Mouse (Mus musculus) midbrain, embryonic 12.5 days (tissue): ENCODE measurements around the gene Serpinb7. TPM values are rescaled to one million over a fixed set of nuclear protein-coding genes. Genes with fewer than 3 reads are reported as not detected.

ENCODE experiments used
- ATAC-seq: fragments of 200-750 bp; cut with Nextera tagmentation; 2 replicates; pipeline ENCODE4 v1.8.0; 2017; ENCODE audit warnings: low read depth, moderate TSS enrichment, moderate library complexity; ENCODE audit not compliant: low FRiP score
- H3K27ac ChIP-seq: fragments of 300-500 bp; sonication (generic); replicated peaks from 2 replicates; pipeline ENCODE4 v1.5.1; 2016; ENCODE audit warnings: mild to moderate bottlenecking
- H3K27me3 ChIP-seq: fragments of 300-500 bp; sonication (generic); 2 replicates; pipeline ENCODE4 v1.6.1; 2016; ENCODE audit warnings: mild to moderate bottlenecking
- H3K36me3 ChIP-seq: fragments of 300-500 bp; sonication (generic); 2 replicates; pipeline ENCODE4 v1.6.1; 2016
- H3K4me1 ChIP-seq: fragments of 300-500 bp; sonication (generic); 2 replicates; pipeline ENCODE4 v1.6.1; 2016
- H3K4me2 ChIP-seq: fragments of 300-500 bp; sonication (generic); replicated peaks from 2 replicates; pipeline ENCODE4 v1.6.1; 2016; ENCODE audit warnings: mild to moderate bottlenecking, moderate library complexity
- H3K4me3 ChIP-seq: fragments of 300-500 bp; sonication (generic); 2 replicates; pipeline ENCODE4 v1.5.1; 2016; ENCODE audit warnings: mild to moderate bottlenecking
- H3K9ac ChIP-seq: fragments of 300-500 bp; sonication (generic); replicated peaks from 2 replicates; pipeline ENCODE4 v1.6.1; 2016; ENCODE audit warnings: mild to moderate bottlenecking, moderate library complexity
- H3K9me3 ChIP-seq: fragments of 300-500 bp; sonication (generic); 2 replicates; pipeline ENCODE4 v1.6.1; 2016; ENCODE audit warnings: mild to moderate bottlenecking
- WGBS: fragments of 180-500 bp; shearing (Covaris S2); methylation state at CpG from one replicate; pipeline ENCODE4 v1.1.7; 2016; 5-methylcytosine and 5-hydroxymethylcytosine counted together
- polyA plus RNA-seq: library from polyadenylated mRNA; unstranded; fragments of >200 nt; fragmentation: Nextera tagmentation; extraction: Ambion mirVana; gene quantifications from 2 replicates; pipeline ENCODE4 v1.2.1, GENCODE M21; 2016

Serpinb7 gene
- polyA plus RNA-seq = not detected in 2 replicates

GRCm38 (mm10) chr1:107399355-107399754, at the start of gene Serpinb7:
TSS of gene Serpinb7 (plus strand) at chr1:107399655.
- ATAC-seq = no peak
- no peaks in the 10 kb centered on the region for H3K27me3 ChIP-seq
- no peak within 1 kb of the TSS for H3K9ac ChIP-seq
- H3K27ac ChIP-seq = no peak within 1 kb of the TSS
- no peaks in the 10 kb centered on the region for H3K9me3 ChIP-seq
- H3K36me3 ChIP-seq = no peaks in the 10 kb centered on the region
- H3K4me2 ChIP-seq = no peak within 1 kb of the TSS
- no peaks in the 10 kb centered on the region for H3K4me1 ChIP-seq
- WGBS = 89% methylated on average over 3 of the region's 3 CpGs
- H3K4me3 ChIP-seq = no peak within 1 kb of the TSS

DNA sequence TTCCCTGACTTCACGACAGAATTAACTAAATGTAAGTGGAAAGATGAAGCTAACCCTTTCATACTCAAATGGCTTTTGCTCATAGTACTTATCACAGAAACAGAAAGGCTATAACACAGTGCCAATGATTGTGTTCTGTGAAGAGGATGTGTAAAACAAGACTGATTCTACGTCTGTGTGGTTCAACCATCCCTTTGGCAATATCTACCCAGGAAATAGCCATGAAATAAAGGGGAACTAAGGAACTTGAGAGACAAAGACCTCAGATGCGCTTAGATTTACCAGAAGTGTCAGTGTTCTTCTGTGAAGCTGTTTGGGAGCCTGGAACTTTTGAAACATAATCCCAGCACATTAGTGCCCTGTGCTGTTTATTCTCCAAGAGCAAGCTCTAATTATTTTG, 49.1 kb upstream of the Serpinb7 start:
- ATAC-seq = no peak
- 61% methylated on average over 3 of the region's 3 CpGs for WGBS

DNA sequence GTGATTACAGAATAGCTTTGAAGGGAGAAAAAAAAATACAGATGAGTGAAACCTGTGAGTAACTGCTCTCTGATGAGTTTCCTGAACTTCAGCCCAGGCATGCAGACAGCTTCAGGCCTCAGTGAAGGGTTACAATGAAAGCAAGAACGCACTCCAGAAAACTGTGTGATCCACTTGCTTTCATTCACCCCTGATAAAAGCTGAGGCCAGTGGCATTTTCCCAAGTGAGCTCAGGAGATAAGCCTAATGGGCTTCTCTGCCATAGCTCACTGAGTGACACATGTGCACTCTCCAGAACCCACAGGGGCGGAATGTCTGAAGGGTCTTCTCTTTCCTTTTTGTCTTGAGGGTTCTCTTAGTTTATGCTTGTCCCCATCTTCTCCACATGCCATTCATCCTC, 48.3 kb upstream of the Serpinb7 start:
- Histone ChIP-seq H3K27me3 (no peaks in the 10 kb centered on the region), H3K4me1 (no peaks in the 10 kb centered on the region), H3K9me3 (no peaks in the 10 kb centered on the region), H3K4me2 (no peak overlapping the region), H3K27ac (no peak overlapping the region), H3K36me3 (no peaks in the 10 kb centered on the region), H3K9ac (no peak overlapping the region), H3K4me3 (no peak overlapping the region)
- 61% methylated on average over 2 of the region's 2 CpGs for WGBS
- no peak for ATAC-seq

More for the DNA sequence above, 49.1 kb upstream of the Serpinb7 start:
- Histone ChIP-seq H3K4me2 (no peak overlapping the region), H3K4me3 (no peak overlapping the region), H3K9me3 (no peaks in the 10 kb centered on the region), H3K36me3 (no peaks in the 10 kb centered on the region), H3K9ac (no peak overlapping the region), H3K27me3 (no peaks in the 10 kb centered on the region), H3K4me1 (no peaks in the 10 kb centered on the region), H3K27ac (no peak overlapping the region)

- Histone ChIP-seq H3K4me3 (no peak overlapping the region), H3K9me3 (no peaks in the 10 kb centered on the region), H3K27ac (no peak overlapping the region), H3K4me2 (no peak overlapping the region), H3K27me3 (no peaks in the 10 kb centered on the region), H3K36me3 (no peaks in the 10 kb centered on the region), H3K9ac (no peak overlapping the region), H3K4me1 (no peaks in the 10 kb centered on the region)
- WGBS = 42% methylated on average over 3 of the region's 3 CpGs
- ATAC-seq = no peak
Measured at GRCm38 (mm10) chr1:107353046-107353445, 46.4 kb upstream of the Serpinb7 start.

DNA sequence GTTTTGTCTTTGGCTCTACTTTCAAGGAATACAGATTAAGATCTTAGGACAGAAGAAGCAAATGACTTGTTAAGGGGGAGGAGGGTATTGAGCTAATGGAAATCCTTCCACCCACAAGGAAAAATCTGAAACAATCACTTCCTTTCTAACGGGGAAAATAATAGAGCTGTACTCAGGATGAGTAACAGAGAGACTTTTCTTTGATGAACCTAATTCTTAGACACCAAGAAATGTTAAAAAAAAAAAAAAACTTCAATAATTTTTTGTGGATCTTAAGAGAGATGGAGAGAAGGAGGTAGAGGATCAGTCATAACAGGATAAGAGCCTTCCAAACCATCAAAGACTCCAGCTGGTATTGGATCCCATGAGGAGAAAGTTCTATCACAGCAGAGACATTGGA, 38.6 kb upstream of the Serpinb7 start, which contains the start of gene Serpinb11:
Serpinb11 (plus strand) TSS at position 301 of the 400 bp plus-strand sequence.
- Histone ChIP-seq H3K36me3 (no peaks in the 10 kb centered on the region), H3K27me3 (no peaks in the 10 kb centered on the region), H3K4me2 (no peak within 1 kb of the TSS), H3K27ac (no peak within 1 kb of the TSS), H3K4me3 (no peak within 1 kb of the TSS), H3K9ac (no peak within 1 kb of the TSS), H3K9me3 (no peaks in the 10 kb centered on the region), H3K4me1 (no peaks in the 10 kb centered on the region)
- ATAC-seq = no peak
- WGBS = 48% methylated on average over 1 of the region's 1 CpGs

GRCm38 (mm10) chr1:107365973-107366372, 33.5 kb upstream of the Serpinb7 start:
- H3K4me1 ChIP-seq = no peaks in the 10 kb centered on the region
- no peak overlapping the region for H3K9ac ChIP-seq
- 54% methylated on average over 7 of the region's 7 CpGs for WGBS
- no peaks in the 10 kb centered on the region for H3K9me3 ChIP-seq
- H3K27me3 ChIP-seq = no peaks in the 10 kb centered on the region
- H3K4me3 ChIP-seq = no peak overlapping the region
- no peak overlapping the region for H3K4me2 ChIP-seq
- no peak for ATAC-seq
- H3K27ac ChIP-seq = no peak overlapping the region
- H3K36me3 ChIP-seq = no peaks in the 10 kb centered on the region

GRCm38 (mm10) chr1:107368944-107369343, 30.5 kb upstream of the Serpinb7 start:
- no peak overlapping the region for H3K9ac ChIP-seq
- no peak for ATAC-seq
- 89% methylated on average over 2 of the region's 2 CpGs for WGBS

DNA sequence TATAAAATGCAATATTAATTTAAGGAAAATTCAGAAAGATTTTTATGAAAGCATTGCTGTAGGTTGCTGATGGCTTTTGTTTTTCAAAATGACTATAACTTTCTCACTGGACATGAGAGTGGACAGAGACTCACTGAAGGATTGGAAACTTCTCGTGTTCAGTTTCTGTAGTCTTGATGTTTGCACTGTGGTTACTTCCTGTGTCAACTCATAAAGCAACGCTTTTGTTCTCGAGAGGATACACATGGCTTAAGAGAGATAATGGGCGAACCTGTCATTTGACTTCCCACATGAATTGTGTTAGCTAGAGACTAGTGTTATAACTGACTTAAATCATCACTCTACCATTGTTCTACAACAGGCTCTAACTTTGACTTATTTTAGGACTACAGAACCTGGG, 22.5 kb upstream of the Serpinb7 start:
- Histone ChIP-seq H3K4me3 (no peak overlapping the region), H3K36me3 (no peaks in the 10 kb centered on the region), H3K27ac (no peak overlapping the region), H3K27me3 (no peaks in the 10 kb centered on the region), H3K9ac (no peak overlapping the region), H3K4me1 (no peaks in the 10 kb centered on the region), H3K4me2 (no peak overlapping the region), H3K9me3 (no peaks in the 10 kb centered on the region)
- WGBS = 81% methylated on average over 4 of the region's 4 CpGs
- ATAC-seq = no peak

More at GRCm38 (mm10) chr1:107368944-107369343, 30.5 kb upstream of the Serpinb7 start:
- Histone ChIP-seq H3K4me3 (no peak overlapping the region), H3K4me2 (no peak overlapping the region), H3K36me3 (no peaks in the 10 kb centered on the region), H3K4me1 (no peaks in the 10 kb centered on the region), H3K9me3 (no peaks in the 10 kb centered on the region), H3K27me3 (no peaks in the 10 kb centered on the region), H3K27ac (no peak overlapping the region)

GRCm38 (mm10) chr1:107378368-107378767, 21.1 kb upstream of the Serpinb7 start:
- no peak overlapping the region for H3K27ac ChIP-seq
- no peak for ATAC-seq
- H3K27me3 ChIP-seq = no peaks in the 10 kb centered on the region
- no peak overlapping the region for H3K9ac ChIP-seq
- no peaks in the 10 kb centered on the region for H3K4me1 ChIP-seq
- no peaks in the 10 kb centered on the region for H3K36me3 ChIP-seq
- H3K9me3 ChIP-seq = no peaks in the 10 kb centered on the region
- no peak overlapping the region for H3K4me3 ChIP-seq
- H3K4me2 ChIP-seq = no peak overlapping the region

DNA sequence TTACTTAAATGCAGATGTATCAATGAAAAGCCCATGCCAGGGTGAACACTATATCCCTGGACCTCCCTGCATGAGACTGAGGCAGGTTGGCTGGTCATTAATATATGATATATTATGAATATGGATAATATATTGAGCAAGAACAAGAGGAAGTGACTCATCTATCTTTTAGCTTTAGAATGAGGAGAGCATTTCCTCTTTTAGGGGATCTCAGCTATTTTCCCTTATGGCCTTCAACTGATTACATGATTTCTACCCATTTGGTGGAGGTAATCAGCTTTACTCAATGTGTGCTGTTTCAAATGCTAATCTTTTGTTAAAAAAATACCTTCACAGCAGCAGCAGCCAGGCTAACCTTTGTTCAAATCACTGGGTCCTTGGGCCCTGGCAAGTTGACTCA, 18.0 kb upstream of the Serpinb7 start:
- Histone ChIP-seq H3K4me3 (no peak overlapping the region), H3K36me3 (no peaks in the 10 kb centered on the region), H3K9me3 (no peaks in the 10 kb centered on the region), H3K27me3 (no peaks in the 10 kb centered on the region), H3K4me2 (no peak overlapping the region), H3K27ac (no peak overlapping the region), H3K4me1 (no peaks in the 10 kb centered on the region), H3K9ac (no peak overlapping the region)
- ATAC-seq = no peak

- 88% methylated on average over 1 of the region's 1 CpGs for WGBS
- no peak overlapping the region for H3K4me3 ChIP-seq
- H3K4me2 ChIP-seq = no peak overlapping the region
- H3K27ac ChIP-seq = no peak overlapping the region
- no peaks in the 10 kb centered on the region for H3K27me3 ChIP-seq
- no peaks in the 10 kb centered on the region for H3K36me3 ChIP-seq
- no peak for ATAC-seq
- no peaks in the 10 kb centered on the region for H3K9me3 ChIP-seq
- H3K4me1 ChIP-seq = no peaks in the 10 kb centered on the region
- no peak overlapping the region for H3K9ac ChIP-seq
Measured at GRCm38 (mm10) chr1:107382404-107382803, 17.1 kb upstream of the Serpinb7 start.

DNA sequence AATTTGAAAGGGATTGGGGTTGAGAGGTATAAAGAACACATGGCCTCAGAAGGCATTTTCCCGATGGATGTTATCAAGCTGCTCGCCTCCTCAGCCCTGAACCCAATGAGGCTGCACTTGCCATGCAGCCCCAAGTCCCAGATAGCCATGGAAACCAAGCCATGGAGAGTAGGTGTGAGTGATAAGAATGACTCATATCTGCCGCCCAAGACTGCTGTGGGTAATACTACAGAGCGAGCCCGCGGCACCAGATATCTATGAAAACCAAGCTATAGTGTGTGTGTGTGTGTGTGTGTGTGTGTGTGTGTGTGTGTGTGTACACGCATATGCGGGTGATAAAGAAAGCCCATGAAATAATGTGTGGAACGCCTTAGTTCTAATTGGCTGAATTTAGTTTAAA, 14.9 kb upstream of the Serpinb7 start:
- WGBS = 94% methylated on average over 9 of the region's 9 CpGs
- Histone ChIP-seq H3K36me3 (no peaks in the 10 kb centered on the region), H3K4me3 (no peak overlapping the region), H3K27me3 (no peaks in the 10 kb centered on the region), H3K9ac (no peak overlapping the region), H3K4me2 (no peak overlapping the region), H3K4me1 (no peaks in the 10 kb centered on the region), H3K9me3 (no peaks in the 10 kb centered on the region), H3K27ac (no peak overlapping the region)
- ATAC-seq = no peak

GRCm38 (mm10) chr1:107389753-107390152, 9.7 kb upstream of the Serpinb7 start:
- H3K9me3 ChIP-seq = no peaks in the 10 kb centered on the region
- no peak overlapping the region for H3K9ac ChIP-seq
- H3K4me2 ChIP-seq = no peak overlapping the region
- H3K27me3 ChIP-seq = no peaks in the 10 kb centered on the region
- no peak overlapping the region for H3K27ac ChIP-seq
- H3K4me3 ChIP-seq = no peak overlapping the region
- WGBS = 90% methylated on average over 2 of the region's 2 CpGs
- no peak for ATAC-seq
- no peaks in the 10 kb centered on the region for H3K4me1 ChIP-seq
- no peaks in the 10 kb centered on the region for H3K36me3 ChIP-seq
